Mouse (Mus musculus): ENCODE results near the gene 1700003H04Rik.

GRCm38 (mm10) chr3:124555963-124556362 is 24.9 kb downstream of the 1700003H04Rik start:
- TF ChIP-seq POLR2A (IDR thresholded peaks at IDR 0.05; ENCODE audit: low read depth, low read length) (no peak), CTCF (conservative IDR thresholded peaks at IDR 0.05; ENCODE audit: insufficient read depth, insufficient read length, low read depth, low read length) (no peak)
